Mouse (Mus musculus) kidney, adult 2 months (tissue): ENCODE results near the gene Gpbp1.

Experiments
- CTCF ChIP-seq: fragments of 200-500 bp; conservative IDR thresholded peaks from 2 replicates; pipeline ENCODE4 v1.5.1; 2011; ENCODE audit warnings: low read depth, mild to moderate bottlenecking, control low read depth, low read length, moderate library complexity, mixed read lengths; ENCODE audit not compliant: insufficient read depth, insufficient read length
- POLR2A ChIP-seq: fragments of 200-500 bp; IDR thresholded peaks from one replicate; pipeline ENCODE4 v1.6.1; 2011; ENCODE audit warnings: low read depth, low read length, control low read depth

- TF ChIP-seq POLR2A (no peak), CTCF (no peak)
Observed at GRCm38 (mm10) chr13:111508645-111509044, 18.7 kb upstream of the Gpbp1 start.
